Mouse (Mus musculus) heart, embryonic 10.5 days (tissue): Measurements from ENCODE around the gene Olfr221. TPM values are rescaled to one million over a fixed set of nuclear protein-coding genes. Genes with fewer than 3 reads are reported as not detected.
"Not testable (repeated sequence)": the region's sequence is repeated elsewhere in the genome, so short reads cannot be mapped to it uniquely, and the experiment has no call there.

Experiments
- DNase-seq: peaks from one replicate; pipeline ENCODE4 v3.0.0-alpha.2; 2017; ENCODE audit warnings: low spot score
- H3K27ac ChIP-seq: fragments of 300-500 bp; sonication (generic); 2 replicates; pipeline ENCODE4 v1.5.1; 2016; ENCODE audit warnings: mild to moderate bottlenecking
- H3K27me3 ChIP-seq: fragments of 300-500 bp; sonication (generic); 2 replicates; pipeline ENCODE4 v1.6.1; 2016; ENCODE audit warnings: mild to moderate bottlenecking; ENCODE audit not compliant: poor library complexity, insufficient read depth, severe bottlenecking
- H3K36me3 ChIP-seq: fragments of 300-500 bp; sonication (generic); 2 replicates; pipeline ENCODE4 v1.6.1; 2016; ENCODE audit warnings: mild to moderate bottlenecking, moderate library complexity
- H3K4me1 ChIP-seq: fragments of 300-500 bp; sonication (generic); 2 replicates; pipeline ENCODE4 v1.6.1; 2016; ENCODE audit warnings: mild to moderate bottlenecking
- H3K4me3 ChIP-seq: fragments of 300-500 bp; sonication (generic); 2 replicates; pipeline ENCODE4 v1.5.1; 2016; ENCODE audit warnings: mild to moderate bottlenecking, moderate library complexity
- H3K9me3 ChIP-seq: fragments of 300-500 bp; sonication (generic); 2 replicates; pipeline ENCODE4 v1.6.1; 2016; ENCODE audit warnings: mild to moderate bottlenecking, moderate library complexity
- WGBS: fragments of 180-500 bp; shearing (Covaris S2); methylation state at CpG from one replicate; pipeline ENCODE4 v1.1.7; 2016; 5-methylcytosine and 5-hydroxymethylcytosine counted together
- polyA plus RNA-seq: library from polyadenylated mRNA; unstranded; fragments of >200 nt; fragmentation: Nextera tagmentation; extraction: Ambion mirVana; gene quantifications from 2 replicates; pipeline ENCODE4 v1.2.1, GENCODE M21; 2016

The Olfr221 gene
- polyA plus RNA-seq, result not detected in 2 replicates

DNA sequence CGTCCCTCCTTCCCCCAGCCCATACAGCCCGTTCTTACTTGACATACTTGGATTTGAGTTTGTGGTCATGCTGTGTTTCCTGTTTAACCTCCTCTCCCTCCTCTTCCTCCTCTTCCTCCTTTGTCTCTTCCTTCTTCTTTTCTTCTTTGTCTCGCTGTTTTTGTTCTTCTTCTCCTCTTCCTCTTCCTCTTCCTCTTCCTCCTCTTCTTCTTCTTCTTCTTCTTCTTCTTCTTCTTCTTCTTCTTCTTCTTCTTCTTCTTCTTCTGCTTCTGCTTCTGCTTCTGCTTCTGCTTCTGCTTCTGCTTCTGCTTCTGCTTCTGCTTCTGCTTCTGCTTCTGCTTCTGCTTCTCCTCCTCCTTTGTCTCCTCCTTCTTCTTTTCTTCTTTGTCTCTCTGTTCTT is at the start of gene Olfr221:
Olfr221 (minus strand) TSS at position 101 of the 400 bp plus-strand sequence.
- not testable (repeated sequence) for H3K27me3 ChIP-seq, H3K4me1 ChIP-seq

DNA sequence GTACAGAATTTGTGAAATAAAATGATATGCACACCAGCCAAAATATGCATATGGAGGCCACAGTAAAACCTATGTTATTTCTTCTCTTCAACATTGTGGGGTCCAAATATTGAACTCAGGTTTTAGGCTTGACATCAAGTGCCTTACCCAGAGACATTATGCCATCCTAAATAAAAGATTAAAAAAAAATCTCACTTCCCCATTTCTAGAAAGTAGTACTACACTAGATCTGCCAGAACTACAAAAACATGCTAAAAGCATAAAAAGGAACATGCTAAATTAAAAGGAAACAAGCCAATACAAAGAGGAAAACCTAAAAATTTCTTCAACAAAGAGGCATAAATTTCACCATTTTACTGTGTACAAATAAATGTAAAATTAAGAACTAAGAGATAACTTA is 40.8 kb upstream of the Olfr221 start:
- peaks cover 77% of the 10 kb centered on the region for H3K36me3 ChIP-seq
- H3K27ac ChIP-seq, result no peak overlapping the region
- H3K27me3 ChIP-seq, result no peaks in the 10 kb centered on the region
- no peak for DNase-seq
- H3K9me3 ChIP-seq, result no peaks in the 10 kb centered on the region
- no peak overlapping the region for H3K4me3 ChIP-seq
- no peaks in the 10 kb centered on the region for H3K4me1 ChIP-seq

More for the DNA sequence above, at the start of gene Olfr221:
- H3K9me3 ChIP-seq, H3K27ac ChIP-seq, H3K36me3 ChIP-seq, H3K4me3 ChIP-seq, DNase-seq: not testable (repeated sequence)
- WGBS, result 58% methylated on average over 3 of the region's 3 CpGs

GRCm38 (mm10) chr14:52071599-52072137 is 29.4 kb upstream of the Olfr221 start:
- 93% methylated on average over 15 of the region's 15 CpGs for WGBS
- Histone ChIP-seq H3K4me1 (no peaks in the 10 kb centered on the region), H3K9me3 (no peaks in the 10 kb centered on the region), H3K27ac (no peak overlapping the region), H3K27me3 (no peaks in the 10 kb centered on the region), H3K36me3 (peaks cover 59% of the 10 kb centered on the region), H3K4me3 (no peak overlapping the region)
- DNase-seq, result no peak

- Histone ChIP-seq H3K27ac (no peak overlapping the region), H3K4me1 (no peaks in the 10 kb centered on the region), H3K4me3 (no peak overlapping the region), H3K9me3 (no peaks in the 10 kb centered on the region), H3K36me3 (peaks cover 6% of the 10 kb centered on the region), H3K27me3 (no peaks in the 10 kb centered on the region)
- 51% methylated on average over 4 of the region's 4 CpGs for WGBS
- DNase-seq, result no peak
These were observed 23.9 kb upstream of the Olfr221 start for GRCm38 (mm10) chr14:52066135-52066534.

GRCm38 (mm10) chr14:52061798-52062197 is 19.5 kb upstream of the Olfr221 start:
- Histone ChIP-seq H3K4me1 (no peaks in the 10 kb centered on the region), H3K4me3 (no peak overlapping the region), H3K9me3 (no peaks in the 10 kb centered on the region), H3K36me3 (no peaks in the 10 kb centered on the region), H3K27me3 (no peaks in the 10 kb centered on the region), H3K27ac (no peak overlapping the region)
- DNase-seq, result no peak
- WGBS, result 85% methylated on average over 8 of the region's 8 CpGs

- Histone ChIP-seq H3K27me3 (no peaks in the 10 kb centered on the region), H3K4me3 (no peak overlapping the region), H3K27ac (no peak overlapping the region), H3K4me1 (no peaks in the 10 kb centered on the region), H3K9me3 (no peaks in the 10 kb centered on the region), H3K36me3 (no peaks in the 10 kb centered on the region)
- no peak for DNase-seq
- 67% methylated on average over 1 of the region's 1 CpGs for WGBS
These were observed 18.5 kb upstream of the Olfr221 start for GRCm38 (mm10) chr14:52060800-52061199.

DNA sequence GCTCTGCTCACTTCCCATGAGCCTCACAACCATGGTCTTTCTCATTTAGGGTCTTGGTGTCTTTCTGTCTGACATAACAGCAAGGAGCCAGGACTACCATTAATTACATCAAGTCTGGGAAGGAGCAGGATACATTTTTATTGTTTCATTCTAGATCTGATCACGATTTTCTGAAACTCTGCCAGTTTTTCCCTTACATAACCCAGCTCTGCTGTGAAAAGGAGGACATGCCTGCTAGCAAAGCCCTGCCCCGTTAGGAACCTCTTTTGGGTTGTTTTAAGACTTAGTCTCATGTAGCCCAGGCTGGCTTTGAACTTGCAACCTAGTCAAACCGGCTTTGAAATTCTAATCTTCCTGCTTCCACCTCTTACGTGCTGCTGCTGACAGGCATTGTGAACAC is 17.7 kb upstream of the Olfr221 start:
- no peak for DNase-seq
- Histone ChIP-seq H3K27ac (no peak overlapping the region), H3K27me3 (no peaks in the 10 kb centered on the region), H3K9me3 (no peaks in the 10 kb centered on the region), H3K4me3 (no peak overlapping the region), H3K36me3 (no peaks in the 10 kb centered on the region), H3K4me1 (no peaks in the 10 kb centered on the region)
- WGBS, result 58% methylated on average over 4 of the region's 4 CpGs

DNA sequence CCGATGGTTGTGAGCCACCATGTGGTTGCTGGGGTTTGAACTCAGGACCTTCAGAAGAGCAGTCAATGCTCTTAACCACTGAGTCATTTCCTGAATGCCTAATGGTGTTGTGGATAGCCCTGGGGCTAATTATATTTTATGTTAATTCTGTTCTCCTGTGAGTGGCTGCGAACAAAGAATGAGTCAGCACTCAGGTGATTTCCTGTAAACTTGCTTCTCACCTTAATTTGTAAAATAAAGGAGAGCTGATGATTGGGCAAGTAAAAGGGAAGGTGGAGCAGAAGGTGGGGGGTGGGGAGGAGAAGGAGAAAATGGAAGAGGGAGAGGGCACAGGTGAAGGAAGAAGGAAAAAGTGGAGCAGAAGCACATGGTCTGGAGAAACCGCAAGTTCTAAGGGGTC is 10.5 kb upstream of the Olfr221 start:
- 88% methylated on average over 3 of the region's 3 CpGs for WGBS
- DNase-seq, result not testable (repeated sequence)

DNA sequence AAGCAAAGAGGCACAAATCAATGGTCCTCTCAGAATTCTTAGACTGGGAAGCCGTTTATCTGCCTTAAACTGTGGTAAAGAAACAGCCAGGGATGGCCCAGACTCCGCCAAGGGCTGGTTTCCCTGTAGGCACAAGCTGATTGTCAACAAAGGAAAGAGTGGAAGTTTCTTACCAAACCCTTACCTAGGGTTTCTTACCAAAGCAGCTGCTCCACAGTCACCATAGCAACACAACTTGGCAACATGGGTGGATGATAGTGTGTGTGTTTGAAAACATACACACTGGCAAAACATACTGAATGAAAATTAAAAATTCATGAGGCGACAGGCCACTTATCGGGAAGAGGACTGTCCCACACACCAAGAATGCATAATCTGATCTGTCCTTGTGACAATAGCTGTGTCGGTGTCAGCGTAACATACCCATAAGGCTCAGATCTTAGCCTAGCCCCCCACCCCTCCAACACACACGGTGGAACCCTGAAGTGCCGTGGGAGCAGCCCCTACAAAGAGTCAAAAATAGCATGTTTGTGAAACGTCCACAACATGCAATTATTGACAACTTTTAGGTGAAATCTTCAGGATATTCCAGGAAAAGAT is 3.8 kb upstream of the Olfr221 start:
- Histone ChIP-seq H3K27me3 (no peaks in the 10 kb centered on the region), H3K27ac (no peak overlapping the region), H3K9me3 (no peaks in the 10 kb centered on the region), H3K4me3 (no peak overlapping the region), H3K4me1 (peaks cover 8% of the 10 kb centered on the region), H3K36me3 (no peaks in the 10 kb centered on the region)
- no peak for DNase-seq
- WGBS, result 79% methylated on average over 9 of the region's 9 CpGs

More for the DNA sequence above, 10.5 kb upstream of the Olfr221 start:
- H3K4me1 ChIP-seq, H3K27ac ChIP-seq, H3K27me3 ChIP-seq, H3K4me3 ChIP-seq, H3K36me3 ChIP-seq, H3K9me3 ChIP-seq: not testable (repeated sequence)

GRCm38 (mm10) chr14:52044901-52045678 is 2.8 kb upstream of the Olfr221 start:
- no peak for DNase-seq
- no peaks in the 10 kb centered on the region for H3K27me3 ChIP-seq
- H3K36me3 ChIP-seq, result no peaks in the 10 kb centered on the region
- no peak overlapping the region for H3K27ac ChIP-seq
- 11% methylated on average over 8 of the region's 8 CpGs for WGBS
- H3K9me3 ChIP-seq, result no peaks in the 10 kb centered on the region
- peaks cover 8% of the 10 kb centered on the region for H3K4me1 ChIP-seq
- H3K4me3 ChIP-seq, result 0 out of 2 replicates have a peak overlapping the region, but pooled peaks have one; percentile 12

- H3K27ac ChIP-seq, result no peak overlapping the region
- H3K9me3 ChIP-seq, result no peaks in the 10 kb centered on the region
- H3K27me3 ChIP-seq, result no peaks in the 10 kb centered on the region
- DNase-seq, result no peak
- WGBS, result 60% methylated on average over 6 of the region's 6 CpGs
- no peaks in the 10 kb centered on the region for H3K36me3 ChIP-seq
- H3K4me3 ChIP-seq, result no peak overlapping the region
- peaks cover 8% of the 10 kb centered on the region for H3K4me1 ChIP-seq
These were observed 1.2 kb upstream of the Olfr221 start for GRCm38 (mm10) chr14:52043446-52043845.

GRCm38 (mm10) chr14:52039332-52039731 is 2.9 kb downstream of the Olfr221 start:
- H3K4me1 ChIP-seq, result no peaks in the 10 kb centered on the region
- WGBS, result 82% methylated on average over 5 of the region's 5 CpGs
- DNase-seq, result no peak
- no peak overlapping the region for H3K27ac ChIP-seq
- H3K4me3 ChIP-seq, result no peak overlapping the region
- H3K27me3 ChIP-seq, result no peaks in the 10 kb centered on the region
- no peaks in the 10 kb centered on the region for H3K9me3 ChIP-seq
- no peaks in the 10 kb centered on the region for H3K36me3 ChIP-seq

DNA sequence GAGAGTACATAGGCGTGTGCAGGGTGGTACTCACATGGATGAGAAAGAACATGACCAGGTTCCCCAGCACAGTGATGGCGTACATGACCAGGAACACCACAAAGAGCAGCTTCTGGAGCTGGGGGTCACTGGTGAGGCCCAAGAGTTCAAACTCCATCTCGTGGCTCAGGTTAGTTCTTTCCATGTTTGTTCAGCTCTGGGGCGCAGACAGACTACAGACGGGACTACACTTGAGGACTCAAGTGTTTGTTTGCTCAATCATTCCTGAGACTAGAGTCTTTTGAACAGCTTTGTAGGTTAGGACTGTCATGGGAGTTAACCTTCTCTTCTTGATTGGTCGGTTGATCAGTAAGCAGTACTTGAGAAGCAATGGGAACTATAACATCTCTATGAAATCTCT is 6.3 kb downstream of the Olfr221 start:
- no peak for DNase-seq
- Histone ChIP-seq H3K27me3 (no peaks in the 10 kb centered on the region), H3K27ac (no peak overlapping the region), H3K4me3 (no peak overlapping the region), H3K4me1 (no peaks in the 10 kb centered on the region), H3K36me3 (no peaks in the 10 kb centered on the region), H3K9me3 (no peaks in the 10 kb centered on the region)
- WGBS, result 79% methylated on average over 6 of the region's 6 CpGs
